Mouse (Mus musculus): ENCODE measurements around the gene Spata17. TPM values are rescaled to one million over a fixed set of nuclear protein-coding genes. Genes with fewer than 3 reads are reported as not detected.

Gene Spata17
- polyA plus RNA-seq, 1 experiment = 0.74 TPM

- TF ChIP-seq CTCF (IDR thresholded peaks at IDR 0.05; ENCODE audit: borderline replicate concordance, insufficient read depth, low read depth, low read length) = no peak
- no peak for TF ChIP-seq POLR2A (IDR thresholded peaks at IDR 0.05; ENCODE audit: borderline replicate concordance, insufficient read depth, low read length)
- 96% methylated on average over 1 of the region's 1 CpGs for WGBS
- Histone ChIP-seq H3K27me3 (ENCODE audit: control insufficient read depth, insufficient read depth, low read length) (no peaks in the 10 kb centered on the region), H3K4me3 (replicated peaks; ENCODE audit: insufficient read depth, low read depth, low read length) (no peak overlapping the region), H3K27ac (ENCODE audit: insufficient read depth, low read length) (no peak overlapping the region), H3K4me1 (ENCODE audit: control insufficient read depth, insufficient read depth, low read length) (no peaks in the 10 kb centered on the region)
- DNase-seq = no peak
Observed at GRCm38 (mm10) chr1:187059874-187060273, 155.4 kb downstream of the Spata17 start.

DNA sequence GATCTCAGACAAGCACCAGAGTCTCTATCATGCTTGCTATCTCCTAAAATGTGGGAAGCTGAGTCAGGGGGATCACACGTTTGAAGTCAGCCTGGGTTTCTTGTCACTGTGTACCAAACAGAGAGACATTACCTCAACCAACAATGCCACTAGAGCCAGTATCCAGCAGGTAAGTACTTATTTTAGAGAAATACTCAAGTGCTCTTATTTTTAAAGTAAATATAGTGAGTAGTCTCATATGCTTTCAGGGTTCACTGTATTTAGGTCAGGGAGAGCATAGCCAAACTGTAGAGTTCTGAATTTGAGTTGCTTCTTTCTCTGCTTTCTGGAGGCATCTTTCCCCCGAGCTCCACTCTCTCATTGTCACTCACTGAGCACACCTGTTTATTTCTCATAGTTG is 160.9 kb downstream of the Spata17 start:
- no peak for DNase-seq
- WGBS = 84% methylated on average over 2 of the region's 2 CpGs

DNA sequence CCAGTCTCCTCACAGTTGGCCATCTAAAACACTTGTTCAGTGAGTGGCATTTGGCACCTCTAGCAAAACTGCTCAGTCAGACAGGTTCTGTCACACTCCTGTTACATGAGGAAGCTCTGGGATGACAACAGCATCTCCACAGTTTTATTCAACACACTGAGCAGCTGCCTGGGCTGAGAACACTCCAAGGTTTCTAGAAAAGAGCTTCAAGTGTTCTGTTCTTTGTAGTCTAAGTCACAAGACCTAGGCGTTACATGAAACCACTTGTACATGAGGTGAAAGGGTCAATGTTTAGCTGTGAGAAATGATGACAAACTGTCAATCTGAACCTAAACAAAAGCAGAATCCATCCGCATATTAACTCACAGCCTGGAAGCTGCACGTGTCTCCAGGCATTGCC is 161.4 kb downstream of the Spata17 start:
- no peak for DNase-seq
- TF ChIP-seq POLR2A (IDR thresholded peaks at IDR 0.05; ENCODE audit: borderline replicate concordance, insufficient read depth, low read length) (no peak), CTCF (IDR thresholded peaks at IDR 0.05; ENCODE audit: borderline replicate concordance, insufficient read depth, low read depth, low read length) (no peak)
- H3K4me3 ChIP-seq (replicated peaks; ENCODE audit: insufficient read depth, low read depth, low read length) = no peak overlapping the region
- H3K4me1 ChIP-seq (ENCODE audit: control insufficient read depth, insufficient read depth, low read length) = no peaks in the 10 kb centered on the region; the same call in 1 of the 2 replicates
- H3K27ac ChIP-seq (ENCODE audit: insufficient read depth, low read length) = no peak overlapping the region
- no peaks in the 10 kb centered on the region for H3K27me3 ChIP-seq (ENCODE audit: control insufficient read depth, insufficient read depth, low read length)
- WGBS = 84% methylated on average over 3 of the region's 3 CpGs

More for the DNA sequence above, 160.9 kb downstream of the Spata17 start:
- no peaks in the 10 kb centered on the region for H3K27me3 ChIP-seq (ENCODE audit: control insufficient read depth, insufficient read depth, low read length)
- H3K4me3 ChIP-seq (replicated peaks; ENCODE audit: insufficient read depth, low read depth, low read length) = no peak overlapping the region
- no peaks in the 10 kb centered on the region; the same call in 1 of the 2 replicates for H3K4me1 ChIP-seq (ENCODE audit: control insufficient read depth, insufficient read depth, low read length)
- TF ChIP-seq CTCF (IDR thresholded peaks at IDR 0.05; ENCODE audit: borderline replicate concordance, insufficient read depth, low read depth, low read length) = no peak
- TF ChIP-seq POLR2A (IDR thresholded peaks at IDR 0.05; ENCODE audit: borderline replicate concordance, insufficient read depth, low read length) = no peak
- no peak overlapping the region for H3K27ac ChIP-seq (ENCODE audit: insufficient read depth, low read length)

DNA sequence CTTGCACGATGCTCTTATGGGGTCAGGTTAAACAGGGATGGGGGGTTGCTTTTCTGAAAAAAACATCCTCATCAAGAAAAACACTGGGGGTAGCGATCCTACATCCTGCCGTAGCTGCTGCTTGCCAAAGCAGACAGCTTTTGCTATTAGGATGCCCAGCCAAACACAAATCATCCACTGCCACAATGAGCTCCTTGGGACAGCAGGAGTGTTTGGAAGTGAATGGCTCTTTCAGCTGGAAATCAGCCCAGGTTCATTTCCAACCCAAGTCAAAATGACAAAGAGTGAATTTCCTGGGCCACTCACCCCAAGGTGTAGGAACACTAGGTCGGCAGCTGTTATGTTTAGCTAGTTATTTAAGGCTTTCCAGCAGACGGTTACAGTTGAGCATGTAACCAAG is 162.7 kb downstream of the Spata17 start:
- DNase-seq = peak in 1 of 2 experiments; percentile 17
- Histone ChIP-seq H3K27me3 (ENCODE audit: control insufficient read depth, insufficient read depth, low read length) (no peaks in the 10 kb centered on the region), H3K4me1 (ENCODE audit: control insufficient read depth, insufficient read depth, low read length) (no peaks in the 10 kb centered on the region; the same call in 1 of the 2 replicates), H3K4me3 (replicated peaks; ENCODE audit: insufficient read depth, low read depth, low read length) (no peak overlapping the region), H3K27ac (ENCODE audit: insufficient read depth, low read length) (no peak overlapping the region)
- TF ChIP-seq CTCF (IDR thresholded peaks at IDR 0.05; ENCODE audit: borderline replicate concordance, insufficient read depth, low read depth, low read length) (no peak), POLR2A (IDR thresholded peaks at IDR 0.05; ENCODE audit: borderline replicate concordance, insufficient read depth, low read length) (no peak)
- WGBS = 12% methylated on average over 5 of the region's 5 CpGs

GRCm38 (mm10) chr1:187051296-187051695 is 164.0 kb downstream of the Spata17 start:
- no peak for TF ChIP-seq CTCF (IDR thresholded peaks at IDR 0.05; ENCODE audit: borderline replicate concordance, insufficient read depth, low read depth, low read length)
- TF ChIP-seq POLR2A (IDR thresholded peaks at IDR 0.05; ENCODE audit: borderline replicate concordance, insufficient read depth, low read length) = no peak
- no peak for DNase-seq
- no peaks in the 10 kb centered on the region; the same call in 1 of the 2 replicates for H3K4me1 ChIP-seq (ENCODE audit: control insufficient read depth, insufficient read depth, low read length)
- H3K4me3 ChIP-seq (replicated peaks; ENCODE audit: insufficient read depth, low read depth, low read length) = no peak overlapping the region
- H3K27me3 ChIP-seq (ENCODE audit: control insufficient read depth, insufficient read depth, low read length) = no peaks in the 10 kb centered on the region
- WGBS = 78% methylated on average over 8 of the region's 8 CpGs
- no peak overlapping the region for H3K27ac ChIP-seq (ENCODE audit: insufficient read depth, low read length)

DNA sequence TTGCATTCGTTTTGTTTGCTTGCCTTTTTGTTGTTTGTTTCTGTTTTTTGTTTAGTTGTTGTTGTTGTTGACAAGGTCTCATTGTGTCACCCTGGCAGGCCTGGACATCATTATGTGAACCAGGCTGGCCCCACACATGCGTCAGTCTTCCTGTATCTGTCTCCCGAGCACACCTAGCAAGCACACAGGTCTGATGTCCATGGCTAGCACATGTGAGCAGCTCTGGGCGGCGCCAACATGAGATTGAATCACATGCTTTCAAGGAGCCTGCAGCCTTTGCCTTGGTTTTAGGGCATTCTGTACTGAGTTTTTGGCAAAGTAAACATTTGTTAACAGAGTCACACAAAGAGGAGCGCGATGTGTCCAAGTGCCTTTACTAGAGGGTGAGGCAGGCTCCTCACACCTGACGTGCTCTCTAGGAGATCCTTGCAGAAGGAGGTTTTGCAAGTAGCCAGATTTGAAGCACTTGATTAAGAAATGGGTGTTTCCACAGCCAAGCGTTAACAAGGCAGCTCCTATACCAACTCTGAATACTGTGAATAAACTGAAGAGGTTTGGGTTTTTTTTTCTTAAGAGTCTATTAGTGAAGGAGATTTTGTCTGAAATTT is 166.5 kb downstream of the Spata17 start:
- no peak for DNase-seq
- Histone ChIP-seq H3K4me1 (ENCODE audit: control insufficient read depth, insufficient read depth, low read length) (no peaks in the 10 kb centered on the region; the same call in 1 of the 2 replicates), H3K27ac (ENCODE audit: insufficient read depth, low read length) (no peak overlapping the region), H3K4me3 (replicated peaks; ENCODE audit: insufficient read depth, low read depth, low read length) (no peak overlapping the region), H3K27me3 (ENCODE audit: control insufficient read depth, insufficient read depth, low read length) (no peaks in the 10 kb centered on the region)
- WGBS = 96% methylated on average over 9 of the region's 9 CpGs
- TF ChIP-seq POLR2A (IDR thresholded peaks at IDR 0.05; ENCODE audit: borderline replicate concordance, insufficient read depth, low read length) = no peak
- no peak for TF ChIP-seq CTCF (IDR thresholded peaks at IDR 0.05; ENCODE audit: borderline replicate concordance, insufficient read depth, low read depth, low read length)

DNA sequence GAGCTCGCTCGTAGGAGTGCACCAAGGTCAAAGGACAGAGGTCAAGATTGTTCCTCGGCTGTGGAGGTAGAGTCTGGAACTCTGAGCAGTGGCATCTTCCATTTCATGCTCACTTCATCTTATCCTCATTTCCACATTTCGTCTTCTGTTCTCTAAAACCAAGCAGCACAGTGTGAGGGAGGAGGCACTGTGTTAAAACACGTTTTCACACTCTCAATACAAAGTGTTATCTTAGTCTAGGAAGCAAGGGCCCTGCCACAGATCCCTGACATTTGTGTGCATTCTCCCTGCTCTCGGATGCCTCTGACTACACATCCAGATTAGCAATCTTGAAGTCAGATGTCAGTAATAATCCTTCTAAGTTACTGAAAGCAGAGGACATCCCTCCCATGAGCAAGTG is 170.5 kb downstream of the Spata17 start:
- no peak overlapping the region for H3K27ac ChIP-seq (ENCODE audit: insufficient read depth, low read length)
- no peaks in the 10 kb centered on the region for H3K27me3 ChIP-seq (ENCODE audit: control insufficient read depth, insufficient read depth, low read length)
- DNase-seq = no peak
- WGBS = 71% methylated on average over 6 of the region's 6 CpGs
- no peak for TF ChIP-seq POLR2A (IDR thresholded peaks at IDR 0.05; ENCODE audit: borderline replicate concordance, insufficient read depth, low read length)
- no peak for TF ChIP-seq CTCF (IDR thresholded peaks at IDR 0.05; ENCODE audit: borderline replicate concordance, insufficient read depth, low read depth, low read length)
- no peak overlapping the region for H3K4me3 ChIP-seq (replicated peaks; ENCODE audit: insufficient read depth, low read depth, low read length)
- H3K4me1 ChIP-seq (ENCODE audit: control insufficient read depth, insufficient read depth, low read length) = no peaks in the 10 kb centered on the region

GRCm38 (mm10) chr1:187039801-187040200 is 175.5 kb downstream of the Spata17 start:
- no peak overlapping the region for H3K27ac ChIP-seq (ENCODE audit: insufficient read depth, low read length)
- WGBS = 81% methylated on average over 4 of the region's 4 CpGs
- TF ChIP-seq POLR2A (IDR thresholded peaks at IDR 0.05; ENCODE audit: borderline replicate concordance, insufficient read depth, low read length) = no peak
- no peak for TF ChIP-seq CTCF (IDR thresholded peaks at IDR 0.05; ENCODE audit: borderline replicate concordance, insufficient read depth, low read depth, low read length)
- no peaks in the 10 kb centered on the region for H3K27me3 ChIP-seq (ENCODE audit: control insufficient read depth, insufficient read depth, low read length)
- no peak for DNase-seq
- no peak overlapping the region for H3K4me3 ChIP-seq (replicated peaks; ENCODE audit: insufficient read depth, low read depth, low read length)
- H3K4me1 ChIP-seq (ENCODE audit: control insufficient read depth, insufficient read depth, low read length) = no peaks in the 10 kb centered on the region

Data from cerebellum, adult 2 months (tissue).